Mouse (Mus musculus): ENCODE results near the gene Sgk2.

Sgk2 gene

DNA sequence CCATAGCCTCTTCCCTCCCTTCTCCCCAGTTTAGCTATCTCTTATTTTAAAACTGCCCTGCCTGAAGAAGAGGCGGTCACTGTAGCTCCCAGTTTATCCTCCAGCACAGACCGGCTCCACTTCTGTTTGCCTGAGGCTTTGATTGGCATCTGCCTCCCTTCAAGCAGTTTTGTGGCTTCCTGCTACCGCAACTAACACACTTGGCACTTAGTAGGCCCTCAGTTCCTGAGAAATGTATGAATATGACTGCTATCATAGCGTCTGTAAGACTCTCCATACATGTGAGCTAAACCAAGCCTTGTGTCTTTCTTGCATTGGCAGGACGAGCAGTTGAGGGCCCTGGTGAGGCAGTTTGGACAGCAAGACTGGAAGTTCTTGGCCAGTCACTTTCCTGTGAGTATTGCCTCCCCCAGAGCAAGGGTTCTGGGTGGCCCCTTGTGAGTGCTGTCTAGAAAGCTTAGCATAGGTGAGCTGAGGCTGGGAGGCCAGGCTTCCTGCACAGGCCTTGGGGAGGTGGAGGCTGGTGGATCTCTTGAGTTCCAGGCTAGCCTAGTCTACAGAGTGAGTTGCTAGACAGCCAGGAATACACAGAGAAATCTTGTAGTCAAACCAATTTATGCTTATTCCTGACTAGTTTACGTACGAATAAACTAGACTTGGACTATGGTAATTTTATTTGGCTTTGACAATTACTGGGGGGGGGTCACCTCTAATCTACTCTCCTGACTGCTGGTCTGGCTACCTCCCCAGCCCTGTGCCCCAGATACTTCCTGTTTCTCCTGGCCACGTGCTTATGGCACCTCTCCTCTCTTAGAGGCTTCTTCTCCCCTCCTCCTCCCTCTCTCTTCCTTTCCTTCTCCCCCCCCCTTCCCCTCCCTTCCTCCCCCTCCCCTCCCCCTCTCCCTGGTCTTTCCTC, 74.3 kb downstream of the Sgk2 start:
- DNase-seq (ENCODE audit: low spot score), result no peak

DNA sequence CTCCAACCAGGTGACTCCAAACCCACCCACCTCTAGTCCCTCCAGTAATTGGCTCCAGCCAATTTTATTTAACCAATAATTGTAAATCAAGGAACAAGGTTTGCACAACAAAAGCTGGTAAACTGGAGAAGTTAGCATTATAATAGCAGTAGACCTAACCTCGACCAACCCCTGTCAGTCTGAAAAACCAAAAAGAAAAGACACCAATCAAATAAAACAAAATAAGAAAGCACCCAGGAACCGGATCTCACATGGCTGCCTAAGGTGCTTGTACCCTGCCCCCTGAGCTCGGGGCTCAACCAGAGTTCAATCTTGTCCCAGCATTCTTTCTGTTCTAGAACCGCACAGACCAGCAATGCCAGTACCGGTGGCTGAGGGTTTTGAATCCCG, 75.0 kb downstream of the Sgk2 start:
- no peak for DNase-seq (ENCODE audit: low spot score)

Data from T-cell, adult 2 months (primary cell).